Mouse (Mus musculus) forebrain, embryonic 12.5 days (tissue): Measurements from ENCODE around the gene Nifk. TPM values are rescaled to one million over a fixed set of nuclear protein-coding genes. Genes with fewer than 3 reads are reported as not detected.
A peak's percentile ranks its signal among the peaks of the same experiment; 100 is the strongest.

Experiments used
- ATAC-seq: fragments of 200-750 bp; cut with Nextera tagmentation; 2 replicates; pipeline ENCODE4 v1.8.0; 2017; ENCODE audit warnings: moderate TSS enrichment; ENCODE audit not compliant: low FRiP score
- H3K27ac ChIP-seq: fragments of 300-500 bp; sonication (generic); 2 replicates; pipeline ENCODE4 v1.5.1; 2016; ENCODE audit warnings: mild to moderate bottlenecking
- H3K27me3 ChIP-seq: fragments of 300-500 bp; sonication (generic); 2 replicates; pipeline ENCODE4 v1.6.1; 2016; ENCODE audit warnings: mild to moderate bottlenecking
- H3K36me3 ChIP-seq: fragments of 300-500 bp; sonication (generic); replicated peaks from 2 replicates; pipeline ENCODE4 v1.6.1; 2016; ENCODE audit warnings: mild to moderate bottlenecking
- H3K4me1 ChIP-seq: fragments of 300-500 bp; sonication (generic); 2 replicates; pipeline ENCODE4 v1.6.1; 2016
- H3K4me2 ChIP-seq: fragments of 300-500 bp; sonication (generic); 2 replicates; pipeline ENCODE4 v1.6.1; 2016; ENCODE audit warnings: mild to moderate bottlenecking, moderate library complexity
- H3K4me3 ChIP-seq: fragments of 300-500 bp; sonication (generic); replicated peaks from 2 replicates; pipeline ENCODE4 v1.5.1; 2016; ENCODE audit warnings: mild to moderate bottlenecking
- H3K9ac ChIP-seq: fragments of 300-500 bp; sonication (generic); 2 replicates; pipeline ENCODE4 v1.6.1; 2016; ENCODE audit warnings: mild to moderate bottlenecking
- H3K9me3 ChIP-seq: fragments of 300-500 bp; sonication (generic); 2 replicates; pipeline ENCODE4 v1.6.1; 2016
- WGBS: fragments of 180-500 bp; shearing (Covaris S2); methylation state at CpG from one replicate; pipeline ENCODE4 v1.1.7; 2016; 5-methylcytosine and 5-hydroxymethylcytosine counted together
- polyA plus RNA-seq: library from polyadenylated mRNA; unstranded; fragments of >200 nt; fragmentation: Nextera tagmentation; extraction: Ambion mirVana; gene quantifications from 2 replicates; pipeline ENCODE4 v1.2.1, GENCODE M21; 2016

Nifk gene
- polyA plus RNA-seq = 80.1 and 80.8 TPM in 2 replicates

- Histone ChIP-seq H3K4me1 (peaks cover 10% of the 10 kb centered on the region), H3K27me3 (no peaks in the 10 kb centered on the region), H3K27ac (no peak within 1 kb of the TSS), H3K4me2 (peak within 1 kb of the TSS; percentile 92), H3K4me3 (peak within 1 kb of the TSS; percentile 87), H3K9me3 (no peaks in the 10 kb centered on the region), H3K36me3 (peaks cover 25% of the 10 kb centered on the region), H3K9ac (peak within 1 kb of the TSS; percentile 80)
- under 1% methylated on average over 37 of the region's 37 CpGs for WGBS
- peak; percentile 94 for ATAC-seq
Measured at GRCm38 (mm10) chr1:118321661-118322201, at the start of gene Nifk. Gene Nifk, plus strand, starts transcription at chr1:118321839.

DNA sequence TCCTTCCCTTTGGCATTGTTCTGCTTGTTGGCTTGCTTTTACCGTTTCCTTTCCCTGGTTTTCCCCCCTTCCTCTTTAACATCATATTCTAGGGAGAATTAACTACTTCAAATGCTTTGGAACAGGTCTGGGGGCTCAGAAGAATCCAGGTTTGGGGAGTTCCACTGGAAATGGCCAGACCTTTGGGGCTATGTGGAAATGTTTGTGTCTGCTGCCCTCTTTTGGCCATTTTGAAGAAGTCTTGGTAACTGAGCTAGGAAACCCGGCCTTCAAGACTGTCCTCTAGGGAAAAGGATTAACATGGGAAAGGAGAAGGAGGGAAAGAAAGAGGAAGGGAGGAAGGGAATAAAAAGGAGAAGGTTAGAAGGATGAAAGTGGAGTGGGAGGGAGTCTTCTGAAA is 46.5 kb upstream of the Nifk start:
- no peak for ATAC-seq
- Histone ChIP-seq H3K4me1 (no peaks in the 10 kb centered on the region), H3K27ac (no peak overlapping the region), H3K4me2 (no peak overlapping the region), H3K9ac (no peak overlapping the region), H3K27me3 (no peaks in the 10 kb centered on the region), H3K36me3 (no peaks in the 10 kb centered on the region), H3K4me3 (no peak overlapping the region), H3K9me3 (no peaks in the 10 kb centered on the region)
- WGBS = 18% methylated on average over 2 of the region's 2 CpGs

DNA sequence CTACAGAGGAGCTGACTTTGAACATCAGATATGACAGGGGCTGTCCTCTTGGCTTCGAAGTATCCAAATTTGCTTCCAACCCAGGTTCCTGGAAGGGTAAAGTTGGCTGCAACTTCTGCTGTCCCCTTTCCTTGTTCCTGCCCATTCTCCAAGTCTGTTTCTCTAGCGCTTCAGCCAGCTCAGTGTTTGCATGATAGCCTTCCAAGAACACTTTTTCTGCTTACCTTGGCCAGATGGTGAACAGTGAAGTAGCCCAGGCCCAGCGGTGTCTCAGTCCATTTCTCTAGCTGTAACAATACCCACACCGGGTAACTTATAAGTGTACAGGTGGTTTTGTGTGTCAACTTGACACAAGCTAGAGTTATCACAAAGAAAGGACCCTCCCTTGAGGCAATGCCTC is 29.3 kb upstream of the Nifk start:
- no peak for ATAC-seq
- no peak overlapping the region for H3K9ac ChIP-seq
- H3K4me3 ChIP-seq = no peak overlapping the region
- no peaks in the 10 kb centered on the region for H3K27me3 ChIP-seq
- H3K36me3 ChIP-seq = peaks cover 32% of the 10 kb centered on the region
- H3K4me1 ChIP-seq = 0 out of 2 replicates have a peak, but pooled peaks cover 4% of the 10 kb centered on the region
- WGBS = 94% methylated on average over 4 of the region's 4 CpGs
- no peak overlapping the region for H3K27ac ChIP-seq
- H3K4me2 ChIP-seq = no peak overlapping the region
- no peaks in the 10 kb centered on the region for H3K9me3 ChIP-seq

GRCm38 (mm10) chr1:118294192-118294591 is 27.4 kb upstream of the Nifk start:
- H3K27me3 ChIP-seq = no peaks in the 10 kb centered on the region
- H3K36me3 ChIP-seq = peaks cover 50% of the 10 kb centered on the region
- H3K27ac ChIP-seq = no peak overlapping the region
- H3K4me2 ChIP-seq = no peak overlapping the region
- no peak overlapping the region for H3K9ac ChIP-seq
- WGBS = 99% methylated on average over 3 of the region's 3 CpGs
- H3K4me1 ChIP-seq = 0 out of 2 replicates have a peak, but pooled peaks cover 4% of the 10 kb centered on the region
- no peak for ATAC-seq
- no peak overlapping the region for H3K4me3 ChIP-seq
- H3K9me3 ChIP-seq = no peaks in the 10 kb centered on the region

- Histone ChIP-seq H3K9me3 (no peaks in the 10 kb centered on the region), H3K4me3 (no peak overlapping the region), H3K4me1 (0 out of 2 replicates have a peak, but pooled peaks cover 4% of the 10 kb centered on the region), H3K27ac (0 out of 2 replicates have a peak overlapping the region, but pooled peaks have one; percentile 19), H3K4me2 (no peak overlapping the region), H3K9ac (no peak overlapping the region), H3K36me3 (peaks cover 56% of the 10 kb centered on the region), H3K27me3 (no peaks in the 10 kb centered on the region)
- ATAC-seq = no peak
- WGBS = 71% methylated on average over 5 of the region's 5 CpGs
Measured at GRCm38 (mm10) chr1:118294826-118295225, 26.8 kb upstream of the Nifk start.

- Histone ChIP-seq H3K4me2 (no peak overlapping the region), H3K27me3 (no peaks in the 10 kb centered on the region), H3K9me3 (no peaks in the 10 kb centered on the region), H3K27ac (no peak overlapping the region), H3K4me1 (0 out of 2 replicates have a peak, but pooled peaks cover 4% of the 10 kb centered on the region), H3K4me3 (no peak overlapping the region), H3K36me3 (peaks cover 74% of the 10 kb centered on the region), H3K9ac (no peak overlapping the region)
- 94% methylated on average over 3 of the region's 3 CpGs for WGBS
- no peak for ATAC-seq
Measured at GRCm38 (mm10) chr1:118296673-118297072, 25.0 kb upstream of the Nifk start.

DNA sequence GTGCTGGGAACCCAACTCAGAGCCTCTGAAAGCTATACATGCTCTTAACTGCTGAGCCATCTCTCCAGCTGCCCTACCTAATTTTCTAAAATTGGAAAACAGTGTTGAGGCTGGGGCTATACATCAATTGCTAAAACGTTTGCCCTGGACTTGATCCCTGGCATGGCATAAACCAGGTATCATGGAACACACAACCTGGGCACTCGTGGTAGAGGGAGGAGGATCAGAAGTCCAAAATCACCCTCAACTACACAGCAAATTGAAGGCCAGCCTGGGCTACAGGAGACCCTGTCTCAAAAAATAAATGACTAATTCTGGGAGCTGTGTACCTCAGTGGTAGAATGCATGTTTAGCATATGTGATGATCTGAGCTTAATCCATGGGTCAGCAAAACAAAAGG is 23.9 kb upstream of the Nifk start:
- H3K4me1 ChIP-seq = 0 out of 2 replicates have a peak, but pooled peaks cover 4% of the 10 kb centered on the region
- ATAC-seq = no peak
- H3K36me3 ChIP-seq = peaks cover 84% of the 10 kb centered on the region
- WGBS = 86% methylated on average over 2 of the region's 2 CpGs
- no peak overlapping the region for H3K4me2 ChIP-seq
- no peak overlapping the region for H3K4me3 ChIP-seq
- no peaks in the 10 kb centered on the region for H3K9me3 ChIP-seq
- H3K27ac ChIP-seq = no peak overlapping the region
- no peaks in the 10 kb centered on the region for H3K27me3 ChIP-seq
- no peak overlapping the region for H3K9ac ChIP-seq

DNA sequence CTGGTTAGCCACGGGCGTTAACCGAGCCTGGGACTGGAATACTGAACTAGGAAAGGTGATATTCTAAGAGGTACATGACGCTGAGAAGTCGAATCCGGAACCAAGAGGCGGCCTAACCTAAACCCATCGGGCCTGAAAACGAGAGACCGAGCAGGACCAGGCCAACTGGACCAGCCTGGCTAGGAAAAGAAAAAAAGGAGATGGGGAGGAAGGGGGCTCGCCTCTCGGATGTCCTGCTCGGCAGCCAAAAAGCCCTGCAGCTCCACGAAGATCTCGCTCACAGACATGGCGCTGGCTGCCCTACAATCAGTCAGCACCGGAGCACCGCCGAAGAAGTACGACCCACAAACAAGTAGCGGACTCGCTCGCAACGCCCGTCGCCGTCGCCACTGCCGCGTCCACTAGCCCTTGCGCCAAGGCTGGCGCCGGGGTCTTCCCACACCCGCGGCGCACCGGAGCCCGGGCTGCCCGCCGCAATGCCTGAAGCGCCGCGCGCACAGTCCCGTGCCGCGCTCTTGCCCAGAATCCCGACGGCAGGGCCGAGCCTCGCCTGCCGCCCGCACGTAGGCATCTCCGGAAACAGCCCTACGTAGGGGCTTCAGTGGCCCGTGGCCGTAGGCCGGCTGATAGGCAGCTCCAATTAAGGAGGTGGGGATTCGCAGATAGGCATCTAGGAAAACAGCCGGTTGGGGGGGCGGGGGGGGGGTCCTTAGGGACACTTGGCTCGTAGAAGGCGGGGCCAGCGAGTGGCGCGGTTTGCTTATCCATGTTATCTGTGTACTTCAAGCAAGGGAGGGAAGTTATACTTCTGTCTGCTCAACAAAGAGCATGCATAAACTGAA is 10.6 kb upstream of the Nifk start:
- peaks cover 8% of the 10 kb centered on the region for H3K4me1 ChIP-seq
- H3K9me3 ChIP-seq = no peaks in the 10 kb centered on the region
- under 1% methylated on average over 67 of the region's 67 CpGs for WGBS
- H3K4me2 ChIP-seq = peak overlapping the region; percentile 70
- peak; percentile 100 for ATAC-seq
- H3K4me3 ChIP-seq = peak overlapping the region; percentile 77
- H3K27me3 ChIP-seq = peaks cover 6% of the 10 kb centered on the region; the same call in 1 of the 2 replicates
- peak overlapping the region; percentile 83 for H3K9ac ChIP-seq
- peak overlapping the region; percentile 94 for H3K27ac ChIP-seq
- peaks cover 15% of the 10 kb centered on the region for H3K36me3 ChIP-seq

- peak within 1 kb of the TSS; percentile 70 for H3K4me2 ChIP-seq
- WGBS = 58% methylated on average over 12 of the region's 12 CpGs
- ATAC-seq = peak; percentile 40
- H3K36me3 ChIP-seq = peaks cover 7% of the 10 kb centered on the region
- H3K9me3 ChIP-seq = no peaks in the 10 kb centered on the region
- H3K4me3 ChIP-seq = peak within 1 kb of the TSS; percentile 77
- H3K27me3 ChIP-seq = peaks cover 6% of the 10 kb centered on the region; the same call in 1 of the 2 replicates
- peak within 1 kb of the TSS; percentile 83 for H3K9ac ChIP-seq
- peak within 1 kb of the TSS; percentile 94 for H3K27ac ChIP-seq
- peaks cover 8% of the 10 kb centered on the region for H3K4me1 ChIP-seq
Measured at GRCm38 (mm10) chr1:118311622-118312326, 9.9 kb upstream of the Nifk start, which contains the start of gene Tsn. Gene Tsn, minus strand, starts transcription at chr1:118311739.

GRCm38 (mm10) chr1:118320696-118321095 is 943 bp upstream of the Nifk start:
- Histone ChIP-seq H3K9ac (no peak overlapping the region), H3K4me1 (peaks cover 10% of the 10 kb centered on the region), H3K27me3 (no peaks in the 10 kb centered on the region), H3K9me3 (no peaks in the 10 kb centered on the region), H3K36me3 (peaks cover 23% of the 10 kb centered on the region), H3K27ac (no peak overlapping the region), H3K4me2 (no peak overlapping the region), H3K4me3 (no peak overlapping the region)
- 66% methylated on average over 2 of the region's 2 CpGs for WGBS
- ATAC-seq = no peak

DNA sequence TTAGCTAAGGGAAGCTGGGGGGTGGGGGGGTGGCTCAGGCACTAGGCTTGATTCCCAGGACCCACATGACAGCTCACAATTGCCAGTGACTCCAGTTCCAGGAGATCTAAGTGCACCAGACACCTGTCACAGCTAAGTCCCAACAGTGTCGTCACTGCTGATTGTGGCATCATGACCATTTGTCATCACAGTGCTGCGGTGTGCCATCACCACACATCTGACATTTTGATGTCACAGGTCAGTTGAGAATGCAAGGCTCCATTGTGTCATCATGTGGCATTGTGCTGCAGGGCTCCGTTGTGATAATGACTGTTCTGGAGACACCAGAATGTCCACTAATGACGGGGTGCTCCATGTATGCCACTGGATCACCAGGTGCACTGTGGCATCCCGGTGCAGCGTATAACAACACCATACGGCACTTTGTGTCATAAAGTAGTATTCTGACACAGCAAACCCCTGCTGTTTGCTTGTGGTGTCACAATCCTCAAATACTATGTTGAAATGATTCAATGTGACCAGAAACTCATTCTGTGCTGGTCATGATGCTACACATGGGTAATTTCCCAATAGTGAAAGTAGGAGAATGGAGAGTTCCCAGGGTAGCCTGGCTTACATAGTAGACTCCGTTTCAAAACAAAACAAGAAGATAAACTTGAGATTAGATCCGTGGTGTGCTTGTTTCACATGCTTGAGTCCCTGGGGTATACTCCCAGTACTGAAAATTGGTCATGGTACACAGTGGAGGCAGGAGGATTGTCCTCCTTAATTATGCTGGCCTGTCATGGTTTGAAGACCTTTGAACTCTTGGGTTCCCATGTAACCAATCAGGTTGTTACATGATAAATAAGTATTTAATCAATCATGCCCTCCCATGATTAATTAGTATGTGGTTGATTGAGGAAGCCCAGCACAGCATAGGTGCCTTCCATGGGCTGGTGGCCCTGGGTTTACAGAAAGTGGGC is 13.4 kb downstream of the Nifk start:
- Histone ChIP-seq H3K27ac (no peak overlapping the region), H3K4me1 (no peaks in the 10 kb centered on the region), H3K36me3 (peaks cover 49% of the 10 kb centered on the region), H3K9ac (no peak overlapping the region), H3K27me3 (no peaks in the 10 kb centered on the region), H3K4me2 (no peak overlapping the region), H3K4me3 (no peak overlapping the region), H3K9me3 (no peaks in the 10 kb centered on the region)
- no peak for ATAC-seq
- WGBS = 89% methylated on average over 9 of the region's 9 CpGs
